Mouse (Mus musculus) neutrophil, adult 5-6 weeks (primary cell): ENCODE measurements at regions not wholly inside any gene's neighbourhood (a gene's known extent, or its start where the extent isn't known, plus 50 kb on each side); places are given as distances from the start of the nearest gene placed in this dataset.

Source experiments
- ATAC-seq: fragments of 151-379, 151-347 bp; 2 replicates; pipeline ENCODE4 v1.8.0; 2017; ENCODE audit warnings: mild to moderate bottlenecking, moderate TSS enrichment; ENCODE audit not compliant: insufficient number of reproducible peaks, poor library complexity, low FRiP score, severe bottlenecking; ENCODE audit errors: extremely low read depth

- no peak for ATAC-seq
Observed at GRCm38 (mm10) chr10:111762751-111763528, 209.5 kb upstream of the Krr1 start.

GRCm38 (mm10) chr10:111767011-111767720, 205.3 kb upstream of the Krr1 start:
- ATAC-seq: no peak

- no peak for ATAC-seq
Observed at GRCm38 (mm10) chr10:111767813-111768455, 204.5 kb upstream of the Krr1 start.

- no peak for ATAC-seq
Observed at GRCm38 (mm10) chr10:111769486-111770002, 202.9 kb upstream of the Krr1 start.

GRCm38 (mm10) chr10:111770027-111770426, 202.4 kb upstream of the Krr1 start:
- no peak for ATAC-seq

- ATAC-seq: no peak
Observed at GRCm38 (mm10) chr10:111771010-111771409, 201.5 kb upstream of the Krr1 start.

GRCm38 (mm10) chr10:111777559-111777958, 194.9 kb upstream of the Krr1 start:
- ATAC-seq: no peak

GRCm38 (mm10) chr10:111778111-111778510, 194.4 kb upstream of the Krr1 start:
- no peak for ATAC-seq

GRCm38 (mm10) chr10:111779956-111780355, 192.5 kb upstream of the Krr1 start:
- no peak for ATAC-seq

GRCm38 (mm10) chr10:111782195-111782810, 190.2 kb upstream of the Krr1 start:
- ATAC-seq: no peak

GRCm38 (mm10) chr10:111783496-111783895, 189.0 kb upstream of the Krr1 start:
- no peak for ATAC-seq

GRCm38 (mm10) chr10:111784065-111784853, 188.2 kb upstream of the Krr1 start:
- ATAC-seq: no peak

- no peak for ATAC-seq
Observed at GRCm38 (mm10) chr10:111787175-111787574, 185.3 kb upstream of the Krr1 start.

GRCm38 (mm10) chr10:111789264-111789663, 183.2 kb upstream of the Krr1 start:
- no peak for ATAC-seq

GRCm38 (mm10) chr10:111790911-111791310, 181.6 kb upstream of the Krr1 start:
- ATAC-seq: no peak

- no peak for ATAC-seq
Observed at GRCm38 (mm10) chr10:111795056-111795455, 177.4 kb upstream of the Krr1 start.

GRCm38 (mm10) chr10:111795756-111796155, 176.7 kb upstream of the Krr1 start:
- no peak for ATAC-seq

- no peak for ATAC-seq
Observed at GRCm38 (mm10) chr10:111798851-111799281, 173.6 kb upstream of the Krr1 start.
